11 mouse cellular contexts compared by ENCODE assay signal in the genomic region with DNA sequence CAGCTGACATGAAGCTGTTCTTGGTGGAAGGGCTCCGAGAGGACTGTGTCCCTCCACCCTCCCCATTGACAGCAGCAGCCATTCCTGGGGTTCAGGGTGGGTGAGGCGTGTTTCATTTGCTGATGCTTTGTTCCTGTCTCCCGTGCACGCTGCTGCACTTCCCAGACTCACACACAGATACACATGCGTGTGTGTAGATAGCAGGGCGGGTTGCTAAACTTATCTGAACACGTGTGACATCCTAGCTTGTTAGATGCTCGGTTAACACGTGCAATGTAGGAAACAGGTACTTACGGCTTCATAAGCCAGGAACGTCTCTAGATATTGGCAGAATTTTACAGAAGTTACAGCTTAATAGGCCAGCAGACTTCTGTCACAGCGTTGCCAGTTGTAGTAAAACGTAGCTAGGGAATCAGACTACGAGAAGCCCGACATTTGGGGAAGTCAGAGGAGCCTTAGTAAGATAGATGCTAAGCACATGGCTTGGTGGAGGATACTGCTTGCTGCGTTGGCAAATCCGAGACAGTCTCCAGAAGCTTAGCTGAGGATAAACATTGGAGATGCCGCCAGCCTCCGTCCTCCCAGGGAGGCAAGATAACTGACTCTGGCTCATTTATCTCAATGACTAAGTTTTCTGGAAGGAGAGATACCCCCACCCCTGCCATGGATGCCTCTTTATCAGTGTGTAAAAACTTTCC. TPM values are rescaled to one million over a fixed set of nuclear protein-coding genes. Genes with fewer than 3 reads are reported as not detected.
DNase-seq lines count a peak whose midpoint lies in the region; ATAC-seq and TF ChIP-seq lines count a peak whose summit lies in the region.
"Had no signal": no experiment of that assay in that cellular context is flagged by ENCODE, and none has a peak within 500 bp of the region (broad histone marks: within the 10 kb centered on the region; RNA-seq: fewer than 3 reads in every experiment).

No protein-coding gene starts in this region.

- intact Hi-C loops in heart, postnatal 14 days (cut with DNase I), result no loop called here

- peak; percentile 91 for DNase-seq in heart, adult 11 months
- no peak for DNase-seq in heart, postnatal 14 days
- peak; percentile 15 for DNase-seq in spleen, adult 12 weeks (ENCODE audit: low spot score)
- DNase-seq in spleen, postnatal 10 days (ENCODE audit: low spot score in 2 of 2), result no peak
- no peak for DNase-seq in kidney, adult 2 months
- DNase-seq in adrenal gland, adult 8-10 months, result no peak
- DNase-seq: adrenal gland, postnatal 14 days had no signal

- H3K4me3 ChIP-seq in liver, embryonic 12.5 days, result peak overlapping the region; percentile 46
- H3K4me3 ChIP-seq in stomach, embryonic 16.5 days (replicated peaks; ENCODE audit: low read length), result no peak overlapping the region
- H3K4me3 ChIP-seq in kidney, adult 2 months (ENCODE audit: insufficient read depth, low read depth, low read length), result no peak overlapping the region
- H3K4me3 ChIP-seq: embryonic facial prominence, embryonic 15.5 days; myocyte had no signal

- TF ChIP-seq CTCF in kidney, adult 2 months (conservative IDR thresholded peaks at IDR 0.05; ENCODE audit: insufficient read depth, insufficient read length, low read depth, low read length), result no peak

- ATAC-seq in liver, embryonic 12.5 days, result peak; percentile 88
- peak; percentile 55 for ATAC-seq in stomach, embryonic 16.5 days (ENCODE audit: insufficient read depth, low FRiP score)

- H3K36me3 ChIP-seq in liver, embryonic 12.5 days, result no peaks in the 10 kb centered on the region
- no peaks in the 10 kb centered on the region for H3K36me3 ChIP-seq in stomach, embryonic 16.5 days (ENCODE audit: control insufficient read depth, insufficient read depth, low read length)
- no peaks in the 10 kb centered on the region for H3K36me3 ChIP-seq in kidney, adult 2 months (ENCODE audit: control insufficient read depth, insufficient read depth, low read length)
- H3K36me3 ChIP-seq: embryonic facial prominence, embryonic 15.5 days had no signal

- no peaks in the 10 kb centered on the region for H3K27me3 ChIP-seq in liver, embryonic 12.5 days (replicated peaks)
- H3K27me3 ChIP-seq in stomach, embryonic 16.5 days (ENCODE audit: control insufficient read depth, insufficient read depth, low read length), result no peaks in the 10 kb centered on the region
- no peaks in the 10 kb centered on the region for H3K27me3 ChIP-seq in kidney, adult 2 months (replicated peaks; ENCODE audit: control insufficient read depth, insufficient read depth, low read length)
- H3K27me3 ChIP-seq: embryonic facial prominence, embryonic 15.5 days had no signal

- H3K9ac ChIP-seq in liver, embryonic 12.5 days, result peak overlapping the region; percentile 70
- no peak overlapping the region for H3K9ac ChIP-seq in stomach, embryonic 16.5 days (ENCODE audit: low read length)
- H3K9ac ChIP-seq: embryonic facial prominence, embryonic 15.5 days had no signal

- H3K4me2 ChIP-seq in liver, embryonic 12.5 days, result peak overlapping the region; percentile 73
- peak overlapping the region; percentile 18 for H3K4me2 ChIP-seq in stomach, embryonic 16.5 days (ENCODE audit: low read depth, low read length)
- H3K4me2 ChIP-seq: embryonic facial prominence, embryonic 15.5 days had no signal

- peak overlapping the region; percentile 93 for H3K27ac ChIP-seq in liver, embryonic 12.5 days
- no peak overlapping the region for H3K27ac ChIP-seq in stomach, embryonic 16.5 days (ENCODE audit: low read length)
- H3K27ac ChIP-seq in kidney, adult 2 months (ENCODE audit: insufficient read depth, low read depth, low read length), result no peak overlapping the region
- H3K27ac ChIP-seq: embryonic facial prominence, embryonic 15.5 days had no signal

- WGBS in liver, embryonic 12.5 days (ENCODE audit: insufficient replicate concordance), result 9% methylated on average over 19 of the region's 19 CpGs
- WGBS in stomach, embryonic 16.5 days, result 27% methylated on average over 19 of the region's 19 CpGs
- WGBS in kidney, adult 2 months, result 70% methylated on average over 19 of the region's 19 CpGs

- peaks cover 95% of the 10 kb centered on the region for H3K4me1 ChIP-seq in liver, embryonic 12.5 days
- peaks cover 33% of the 10 kb centered on the region for H3K4me1 ChIP-seq in stomach, embryonic 16.5 days (ENCODE audit: control insufficient read depth, insufficient read depth, low read length)
- peaks cover 37% of the 10 kb centered on the region for H3K4me1 ChIP-seq in kidney, adult 2 months (ENCODE audit: control insufficient read depth, insufficient read depth, low read length)

- no peaks in the 10 kb centered on the region for H3K9me3 ChIP-seq in liver, embryonic 12.5 days (replicated peaks)
- no peaks in the 10 kb centered on the region for H3K9me3 ChIP-seq in stomach, embryonic 16.5 days (replicated peaks; ENCODE audit: control insufficient read depth, low read length)
- H3K9me3 ChIP-seq: embryonic facial prominence, embryonic 15.5 days had no signal

- no peak for TF ChIP-seq POLR2A in kidney, adult 2 months (IDR thresholded peaks at IDR 0.05; ENCODE audit: low read depth, low read length)

RNA-seq across cellular contexts. Expression of a gene that starts 7.3 kb away (rescaled TPM):
- 10 to 100 TPM; 32.5 to 34.0 TPM for total RNA-seq in heart, postnatal 14 days (2021)
- 8.8 and 10.6 TPM in 2 replicates for polyA plus RNA-seq in liver, embryonic 12.5 days (2016; fragmentation: Nextera tagmentation; extraction: Ambion mirVana)
- polyA plus RNA-seq in stomach, embryonic 16.5 days (2015; fragmentation: Nextera tagmentation; extraction: Ambion mirVana), result 8.5 and 9.6 TPM in 2 replicates
- 8.6 and 9.7 TPM in 2 replicates for polyA plus RNA-seq in kidney, adult 2 months (2012; rRNA removed)
- total RNA-seq in adrenal gland, adult 8-10 months (2022), result 10 to 100 TPM; 17.6 to 32.1 (median 19.1) TPM

Comparison
In these comparisons a context has a peak if more than half of its experiments do, and no peak if none do; other contexts are left out.
1. DNase-seq: peak in heart, adult 11 months (single experiment) and spleen, adult 12 weeks (single experiment); none in heart, postnatal 14 days (0 of 2), spleen, postnatal 10 days (0 of 2), kidney, adult 2 months (single experiment) and adrenal gland, adult 8-10 months (single experiment).